ENCODE assay signal across 27 mouse cellular contexts in genomic region chr2:57331266-57331665, GRCm38 (mm10).
A peak's percentile ranks its signal among the peaks of the same experiment; 100 is the strongest.
DNase-seq lines count a peak whose midpoint lies in the region; ATAC-seq and TF ChIP-seq lines count a peak whose summit lies in the region.
"Had no signal": no experiment of that assay in that cellular context is flagged by ENCODE, and none has a peak within 500 bp of the region (broad histone marks: within the 10 kb centered on the region; RNA-seq: fewer than 3 reads in every experiment).

No protein-coding gene starts in this region.

- no peak overlapping the region for H3K27ac ChIP-seq in bone marrow macrophage, adult 2 months (ENCODE audit: insufficient read depth, low read depth, low read length)
- H3K27ac ChIP-seq: embryonic facial prominence, embryonic 13.5 days; embryonic facial prominence, embryonic 15.5 days; forebrain, embryonic 10.5 days; forebrain, embryonic 12.5 days had no signal

- TF ChIP-seq CTCF in bone marrow macrophage, adult 2 months (IDR thresholded peaks at IDR 0.05; ENCODE audit: low read depth, low read length): no peak

- peak; percentile 84 for ATAC-seq in granulocyte monocyte progenitor cell, adult 5-6 weeks (replicated peaks; ENCODE audit: poor library complexity, severe bottlenecking)
- ATAC-seq in megakaryocyte, adult 5-6 weeks (ENCODE audit: poor library complexity, severe bottlenecking): peak; percentile 74
- ATAC-seq: activated CD4-positive, CD25-positive, alpha-beta regulatory T cell, adult 4 months; CD4-positive, CD25-positive, alpha-beta regulatory T cell, adult 4 months; forebrain, embryonic 14.5 days; forebrain, embryonic 16.5 days; Patski had no signal

- DNase-seq in right cerebral cortex, postnatal 36 days (ENCODE audit: low spot score in 2 of 2): no peak
- DNase-seq in adrenal gland, postnatal 10 days: no peak
- DNase-seq in thymus, adult 18-20 months: no peak
- DNase-seq in heart, adult 18-20 months: no peak
- DNase-seq: adrenal gland, adult 2 months; adrenal gland, postnatal 14 days; adrenal gland, postnatal 36 days; cerebellum, adult 11 months; cerebellum, adult 18-20 months; cerebellum, adult 8-10 months; cerebellum, adult 9-11 months; cerebellum, postnatal 14 days; cerebellum, postnatal 36 days; embryo, embryonic 11 days had no signal

- H3K4me1 ChIP-seq in bone marrow macrophage, adult 2 months (ENCODE audit: control insufficient read depth, insufficient read depth, low read length): peaks cover 7% of the 10 kb centered on the region
- H3K4me1 ChIP-seq: embryonic facial prominence, embryonic 13.5 days; embryonic facial prominence, embryonic 15.5 days had no signal

- peak overlapping the region; percentile 48 for H3K4me3 ChIP-seq in bone marrow macrophage, adult 2 months (ENCODE audit: insufficient read depth, low read length)
- H3K4me3 ChIP-seq: embryonic facial prominence, embryonic 13.5 days; embryonic facial prominence, embryonic 15.5 days; erythroblast, embryonic 14.5 days; forebrain, embryonic 10.5 days; forebrain, embryonic 12.5 days had no signal

- no peak for TF ChIP-seq POLR2A in bone marrow macrophage, adult 2 months (IDR thresholded peaks at IDR 0.05; ENCODE audit: borderline replicate concordance, low read depth, low read length)
